Mouse (Mus musculus) heart, adult 11 months (tissue): ENCODE results near the gene Mosmo.

Experiments used
- DNase-seq: peaks from one replicate; pipeline ENCODE4 v3.0.0; 2022

Gene Mosmo

GRCm38 (mm10) chr7:120712071-120712470 is 34.7 kb downstream of the Mosmo start:
- DNase-seq = no peak

- no peak for DNase-seq
Measured at GRCm38 (mm10) chr7:120713225-120713624, 35.8 kb downstream of the Mosmo start.

- DNase-seq = peak; percentile 95
Measured at GRCm38 (mm10) chr7:120713951-120714350, 36.5 kb downstream of the Mosmo start.

GRCm38 (mm10) chr7:120717261-120717660 is 39.8 kb downstream of the Mosmo start:
- DNase-seq = no peak

- DNase-seq = peak; percentile 83
Measured at GRCm38 (mm10) chr7:120721051-120721450, 43.6 kb downstream of the Mosmo start.

- DNase-seq = peak; percentile 83
Measured at GRCm38 (mm10) chr7:120721456-120721855, 44.0 kb downstream of the Mosmo start.

- DNase-seq = peak; percentile 80
Measured at GRCm38 (mm10) chr7:120722063-120722462, 44.6 kb downstream of the Mosmo start.

GRCm38 (mm10) chr7:120722839-120723278 is 45.4 kb downstream of the Mosmo start:
- peak; percentile 77 for DNase-seq

- DNase-seq = peak; percentile 56
Measured at GRCm38 (mm10) chr7:120727581-120727980, 50.2 kb downstream of the Mosmo start.

- peak; percentile 95 for DNase-seq
Measured at GRCm38 (mm10) chr7:120729635-120730034, 52.2 kb downstream of the Mosmo start.

- DNase-seq = peak; percentile 81
Measured at GRCm38 (mm10) chr7:120732906-120733305, 55.5 kb downstream of the Mosmo start.

GRCm38 (mm10) chr7:120739018-120739417 is 61.6 kb downstream of the Mosmo start, which contains the start of gene Vwa3a:
Gene Vwa3a, plus strand, starts transcription at chr7:120739318.
- no peak for DNase-seq

- DNase-seq = peak; percentile 98
Measured at GRCm38 (mm10) chr7:120739558-120740101, 62.2 kb downstream of the Mosmo start.

GRCm38 (mm10) chr7:120743366-120744351 is 66.2 kb downstream of the Mosmo start:
- DNase-seq = peak; percentile 88

- DNase-seq = peak; percentile 70
Measured at GRCm38 (mm10) chr7:120744606-120745005, 67.2 kb downstream of the Mosmo start.

GRCm38 (mm10) chr7:120746029-120746428 is 68.6 kb downstream of the Mosmo start:
- peak; percentile 95 for DNase-seq

- DNase-seq = peak; percentile 93
Measured at GRCm38 (mm10) chr7:120746821-120747220, 69.4 kb downstream of the Mosmo start.

- peak; percentile 72 for DNase-seq
Measured at GRCm38 (mm10) chr7:120748478-120748877, 71.1 kb downstream of the Mosmo start.

GRCm38 (mm10) chr7:120751330-120751729 is 73.9 kb downstream of the Mosmo start:
- peak; percentile 85 for DNase-seq

- DNase-seq = peak; percentile 91
Measured at GRCm38 (mm10) chr7:120751906-120752305, 74.5 kb downstream of the Mosmo start.

GRCm38 (mm10) chr7:120754671-120755070 is 77.3 kb downstream of the Mosmo start:
- peak; percentile 96 for DNase-seq

- DNase-seq = no peak
Measured at GRCm38 (mm10) chr7:120767369-120767768, 90.0 kb downstream of the Mosmo start.

GRCm38 (mm10) chr7:120771389-120771788 is 94.0 kb downstream of the Mosmo start:
- no peak for DNase-seq

- DNase-seq = no peak
Measured at GRCm38 (mm10) chr7:120778012-120778411, 100.6 kb downstream of the Mosmo start.
